Mouse (Mus musculus) testis, postnatal 14 days (tissue): Measurements from ENCODE around the gene Wdr25.
A peak's percentile ranks its signal among the peaks of the same experiment; 100 is the strongest.
"Not testable (repeated sequence)": the region's sequence is repeated elsewhere in the genome, so short reads cannot be mapped to it uniquely, and the experiment has no call there.

Source experiments
- DNase-seq: peaks from one replicate; pipeline ENCODE4 v3.0.0; 2021; ENCODE audit warnings: low spot score

The Wdr25 gene

GRCm38 (mm10) chr12:108892989-108893714 is at the start of gene Wdr25:
TSS of gene Wdr25 (plus strand) at chr12:108893631.
- no peak for DNase-seq

- DNase-seq: not testable (repeated sequence)
Measured at GRCm38 (mm10) chr12:108848033-108848432, 45.4 kb upstream of the Wdr25 start.

GRCm38 (mm10) chr12:108849488-108850022 is 43.9 kb upstream of the Wdr25 start:
- no peak for DNase-seq

- no peak for DNase-seq
Measured at GRCm38 (mm10) chr12:108850129-108850528, 43.3 kb upstream of the Wdr25 start.

- DNase-seq: no peak
Measured at GRCm38 (mm10) chr12:108850886-108851285, 42.5 kb upstream of the Wdr25 start.

- no peak for DNase-seq
Measured at GRCm38 (mm10) chr12:108852822-108853221, 40.6 kb upstream of the Wdr25 start.

- no peak for DNase-seq
Measured at GRCm38 (mm10) chr12:108855081-108855480, 38.4 kb upstream of the Wdr25 start.

- DNase-seq: no peak
Measured at GRCm38 (mm10) chr12:108856186-108856585, 37.2 kb upstream of the Wdr25 start.

- no peak for DNase-seq
Measured at GRCm38 (mm10) chr12:108857109-108857508, 36.3 kb upstream of the Wdr25 start.

GRCm38 (mm10) chr12:108857589-108858184 is 35.7 kb upstream of the Wdr25 start:
- DNase-seq: no peak

- no peak for DNase-seq
Measured at GRCm38 (mm10) chr12:108858486-108858885, 34.9 kb upstream of the Wdr25 start.

GRCm38 (mm10) chr12:108865007-108865494 is 28.4 kb upstream of the Wdr25 start:
- DNase-seq: no peak

- no peak for DNase-seq
Measured at GRCm38 (mm10) chr12:108869575-108869974, 23.9 kb upstream of the Wdr25 start.

GRCm38 (mm10) chr12:108873122-108873521 is 20.3 kb upstream of the Wdr25 start:
- no peak for DNase-seq

GRCm38 (mm10) chr12:108879138-108879537 is 14.3 kb upstream of the Wdr25 start:
- DNase-seq: no peak

GRCm38 (mm10) chr12:108880606-108881005 is 12.8 kb upstream of the Wdr25 start:
- DNase-seq: no peak

- DNase-seq: no peak
Measured at GRCm38 (mm10) chr12:108881192-108881591, 12.2 kb upstream of the Wdr25 start.

- no peak for DNase-seq
Measured at GRCm38 (mm10) chr12:108882776-108883175, 10.7 kb upstream of the Wdr25 start.

- no peak for DNase-seq
Measured at GRCm38 (mm10) chr12:108885906-108886305, 7.5 kb upstream of the Wdr25 start.

GRCm38 (mm10) chr12:108887077-108887476 is 6.4 kb upstream of the Wdr25 start:
- no peak for DNase-seq

GRCm38 (mm10) chr12:108888632-108889031 is 4.8 kb upstream of the Wdr25 start:
- DNase-seq: no peak

GRCm38 (mm10) chr12:108893715-108894431 is 442 bp downstream of the Wdr25 start, which contains the start of gene Wars:
TSS of gene Wars (minus strand) at chr12:108894174.
- DNase-seq: peak; percentile 97

- no peak for DNase-seq
Measured at GRCm38 (mm10) chr12:108894432-108894816, 993 bp downstream of the Wdr25 start.
